Mouse (Mus musculus) heart, embryonic 16.5 days (tissue): ENCODE measurements around the gene 4930415O20Rik. TPM values are rescaled to one million over a fixed set of nuclear protein-coding genes. Genes with fewer than 3 reads are reported as not detected.
A peak's percentile ranks its signal among the peaks of the same experiment; 100 is the strongest.

ENCODE experiments used
- ATAC-seq: fragments of 200-750 bp; cut with Nextera tagmentation; replicated peaks from 2 replicates; pipeline ENCODE4 v1.8.0; 2017; ENCODE audit warnings: moderate number of reproducible peaks; ENCODE audit not compliant: insufficient read depth, low FRiP score; ENCODE audit errors: extremely low read depth
- H3K27ac ChIP-seq: fragments of 300-500 bp; sonication (generic); 2 replicates; pipeline ENCODE4 v1.5.1; 2014; ENCODE audit warnings: mild to moderate bottlenecking, low read length, control low read depth, moderate library complexity
- H3K27me3 ChIP-seq: fragments of 300-500 bp; sonication (generic); 2 replicates; pipeline ENCODE4 v1.6.1; 2014; ENCODE audit warnings: low read length, mixed read lengths; ENCODE audit not compliant: control insufficient read depth, insufficient read depth
- H3K36me3 ChIP-seq: fragments of 300-500 bp; sonication (generic); 2 replicates; pipeline ENCODE4 v1.6.1; 2014; ENCODE audit not compliant: control insufficient read depth, insufficient read depth
- H3K4me1 ChIP-seq: fragments of 300-500 bp; sonication (generic); 2 replicates; pipeline ENCODE4 v1.6.1; 2014; ENCODE audit warnings: low read length, mixed read lengths; ENCODE audit not compliant: control insufficient read depth, insufficient read depth
- H3K4me2 ChIP-seq: fragments of 300-500 bp; sonication (generic); 2 replicates; pipeline ENCODE4 v1.6.1; 2014; ENCODE audit warnings: low read depth, mild to moderate bottlenecking, control low read depth, low read length
- H3K4me3 ChIP-seq: fragments of 300-500 bp; sonication (generic); 2 replicates; pipeline ENCODE4 v1.5.1; 2014; ENCODE audit warnings: mild to moderate bottlenecking, control low read depth, low read length
- H3K9ac ChIP-seq: fragments of 300-500 bp; sonication (generic); 2 replicates; pipeline ENCODE4 v1.6.1; 2014; ENCODE audit warnings: low read length, control low read depth
- H3K9me3 ChIP-seq: fragments of 300-500 bp; sonication (generic); replicated peaks from 2 replicates; pipeline ENCODE4 v1.6.1; 2016; ENCODE audit warnings: low read length; ENCODE audit not compliant: control insufficient read depth
- WGBS: fragments of 180-500 bp; shearing (Covaris S2); extraction: QIAGEN DNeasy Blood & Tissue Kit; methylation state at CpG from one replicate; pipeline ENCODE4 v1.1.7; 2014; 5-methylcytosine and 5-hydroxymethylcytosine counted together
- polyA plus RNA-seq: library from polyadenylated mRNA; unstranded; fragments of >200 nt; fragmentation: Nextera tagmentation; extraction: Ambion mirVana; gene quantifications from 2 replicates; pipeline ENCODE4 v1.2.1, GENCODE M21; 2015

4930415O20Rik gene
- polyA plus RNA-seq, 1 experiment from 2014 or later, result 0.64 TPM

- H3K27me3 ChIP-seq, result no peaks in the 10 kb centered on the region
- 85% methylated on average over 5 of the region's 5 CpGs for WGBS
- no peak overlapping the region for H3K4me3 ChIP-seq
- H3K4me1 ChIP-seq, result no peaks in the 10 kb centered on the region
- no peak overlapping the region for H3K27ac ChIP-seq
- ATAC-seq, result no peak
- no peak overlapping the region for H3K4me2 ChIP-seq
- no peak overlapping the region for H3K9ac ChIP-seq
- no peaks in the 10 kb centered on the region for H3K9me3 ChIP-seq
- peaks cover 37% of the 10 kb centered on the region for H3K36me3 ChIP-seq
Observed at GRCm38 (mm10) chr15:98557186-98557585, 13.6 kb upstream of the 4930415O20Rik start.

DNA sequence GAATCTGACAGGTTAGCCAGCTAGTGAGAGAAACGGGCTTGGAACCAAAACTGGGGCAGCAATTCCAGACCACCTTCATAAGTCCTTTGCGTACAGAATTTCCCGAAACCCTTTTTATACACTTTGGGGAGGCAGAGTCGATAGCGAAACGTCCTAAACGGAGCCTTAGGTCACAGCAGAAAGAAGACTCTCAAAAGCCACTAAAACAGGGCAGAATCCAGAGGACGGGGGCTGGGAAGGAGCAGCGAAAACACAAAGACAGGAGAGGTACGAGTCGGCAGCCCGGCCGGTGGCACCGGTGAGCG, 3.9 kb upstream of the 4930415O20Rik start:
- no peak for ATAC-seq
- peak overlapping the region; percentile 85 for H3K9ac ChIP-seq
- H3K9me3 ChIP-seq, result no peaks in the 10 kb centered on the region
- peaks cover 28% of the 10 kb centered on the region for H3K4me1 ChIP-seq
- 0% methylated on average over 15 of the region's 15 CpGs for WGBS
- H3K27me3 ChIP-seq, result no peaks in the 10 kb centered on the region
- H3K36me3 ChIP-seq, result peaks cover 14% of the 10 kb centered on the region
- peak overlapping the region; percentile 96 for H3K4me2 ChIP-seq
- H3K4me3 ChIP-seq, result peak overlapping the region; percentile 77
- peak overlapping the region; percentile 96 for H3K27ac ChIP-seq

DNA sequence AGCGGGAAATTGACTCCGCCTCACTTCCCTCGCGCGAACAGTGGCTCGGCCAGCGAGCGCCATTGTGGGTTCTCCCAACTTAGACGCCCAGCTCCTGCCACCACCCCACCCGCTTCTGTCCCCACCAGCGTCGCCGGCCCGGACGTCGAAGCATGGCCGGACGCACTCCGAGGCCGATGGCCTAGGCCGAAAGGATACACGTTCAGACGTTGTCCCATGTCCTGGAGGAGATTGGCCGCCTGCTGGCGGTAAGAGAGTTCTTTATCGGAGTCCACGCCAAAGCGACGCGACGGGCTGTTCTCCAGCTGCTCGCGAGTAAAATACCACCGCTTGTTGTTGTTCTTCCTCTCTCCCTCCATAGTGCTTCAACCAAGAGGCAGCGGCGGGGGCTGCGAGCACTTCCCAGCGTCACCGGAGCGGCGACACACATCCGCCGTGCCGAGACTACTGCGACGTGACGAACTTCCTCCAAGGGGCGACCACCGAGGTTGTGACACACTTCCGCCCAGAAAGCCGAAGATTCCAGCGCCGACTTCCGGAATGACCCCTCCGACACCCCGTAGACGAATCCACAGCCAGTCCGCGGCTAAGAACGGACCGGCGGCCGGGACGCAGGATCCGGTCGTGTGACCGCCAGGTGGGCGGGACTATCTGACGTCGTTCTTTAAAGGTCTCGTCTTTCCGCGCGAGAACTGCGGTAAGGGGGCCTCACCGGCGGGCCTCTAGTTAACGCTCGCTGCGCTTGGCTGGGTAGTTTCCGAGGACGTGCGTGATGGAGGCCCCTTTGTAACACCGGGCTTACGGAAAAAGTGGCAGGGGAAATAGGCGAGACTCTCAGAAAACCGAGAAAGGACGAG, 3.3 kb upstream of the 4930415O20Rik start:
- Histone ChIP-seq H3K4me2 (peak overlapping the region; percentile 96), H3K9ac (peak overlapping the region; percentile 90), H3K36me3 (peaks cover 14% of the 10 kb centered on the region), H3K9me3 (no peaks in the 10 kb centered on the region), H3K4me1 (peaks cover 28% of the 10 kb centered on the region), H3K4me3 (peak overlapping the region; percentile 77), H3K27ac (peak overlapping the region; percentile 97), H3K27me3 (no peaks in the 10 kb centered on the region)
- WGBS, result under 1% methylated on average over 86 of the region's 88 CpGs
- ATAC-seq, result peak; percentile 97

DNA sequence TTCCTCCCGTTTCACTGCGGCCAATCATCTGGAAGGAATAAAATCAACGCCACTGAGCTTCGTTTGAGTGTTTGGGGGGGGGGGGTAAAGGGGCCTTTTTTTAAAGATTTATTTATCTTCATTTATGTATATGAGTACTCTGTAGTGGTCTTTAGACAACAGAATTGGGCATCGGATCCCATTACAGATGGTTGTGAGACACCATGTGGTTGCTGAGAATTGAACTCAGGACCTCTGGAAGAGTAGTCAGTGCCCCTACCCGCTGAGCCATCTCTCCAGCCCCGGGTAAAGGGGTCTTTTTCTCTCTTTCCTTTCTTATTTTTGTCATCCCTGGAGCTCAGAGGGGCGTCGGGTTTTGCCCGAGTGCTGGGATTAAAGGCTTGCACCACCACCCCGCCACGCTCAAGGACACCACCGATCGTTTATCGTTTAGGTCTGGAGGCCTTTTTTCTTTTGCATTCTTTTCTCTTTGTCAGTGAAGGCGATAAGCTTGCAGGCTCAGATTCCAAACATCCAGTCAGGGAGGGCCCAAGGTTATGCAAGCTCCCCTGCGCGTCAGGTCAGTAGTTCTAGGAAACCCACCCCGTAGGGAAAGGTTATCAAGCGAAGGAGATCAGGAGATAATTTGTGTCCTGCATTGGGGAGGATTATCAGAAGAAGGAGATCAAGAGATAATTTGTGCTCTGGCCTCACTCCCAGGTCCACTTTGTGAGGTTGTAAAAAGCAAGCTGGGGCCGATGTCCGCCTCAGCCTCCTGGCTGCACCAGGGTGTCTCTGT, 2.4 kb upstream of the 4930415O20Rik start:
- H3K27ac ChIP-seq, result peak overlapping the region; percentile 97
- 5% methylated on average over 22 of the region's 22 CpGs for WGBS
- H3K4me3 ChIP-seq, result peak overlapping the region; percentile 77
- H3K9ac ChIP-seq, result peak overlapping the region; percentile 90
- no peaks in the 10 kb centered on the region for H3K9me3 ChIP-seq
- peak overlapping the region; percentile 90 for H3K4me2 ChIP-seq
- no peaks in the 10 kb centered on the region for H3K27me3 ChIP-seq
- H3K36me3 ChIP-seq, result peaks cover 5% of the 10 kb centered on the region
- no peak for ATAC-seq
- H3K4me1 ChIP-seq, result peaks cover 28% of the 10 kb centered on the region

GRCm38 (mm10) chr15:98569216-98569615, 1.6 kb upstream of the 4930415O20Rik start:
- WGBS, result 61% methylated on average over 7 of the region's 7 CpGs
- H3K27ac ChIP-seq, result no peak overlapping the region; the same call in 1 of the 2 replicates
- ATAC-seq, result no peak

DNA sequence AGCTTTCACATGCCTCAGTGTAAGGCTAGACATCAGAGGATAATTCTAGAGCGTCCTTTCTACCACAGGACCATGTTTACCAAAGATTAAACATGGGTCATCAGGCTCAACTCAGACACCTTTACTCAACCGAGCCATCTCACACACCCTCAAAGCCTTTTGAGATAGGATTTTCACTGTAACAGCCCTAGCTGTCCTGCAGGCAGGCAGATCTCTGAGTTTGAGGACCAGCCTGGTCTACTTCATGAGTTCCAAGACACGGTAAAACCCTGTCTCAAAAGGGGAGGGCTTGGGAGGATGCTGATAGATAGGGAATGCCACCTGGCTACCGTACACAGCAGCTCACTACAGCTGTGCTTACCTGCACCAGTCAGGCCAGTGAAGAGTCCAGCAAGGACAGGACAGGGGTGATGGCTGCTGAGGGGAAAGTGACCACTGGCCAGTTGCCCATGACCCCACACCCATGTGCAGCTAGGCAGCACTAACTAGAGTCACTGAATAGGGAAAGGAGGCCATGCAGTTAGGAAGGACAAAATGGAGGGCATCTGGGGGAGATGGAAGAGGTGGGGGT, 924 bp upstream of the 4930415O20Rik start:
- Histone ChIP-seq H3K9ac (no peak overlapping the region), H3K4me2 (no peak overlapping the region), H3K4me3 (no peak overlapping the region), H3K27me3 (no peaks in the 10 kb centered on the region), H3K36me3 (no peaks in the 10 kb centered on the region), H3K27ac (no peak overlapping the region), H3K4me1 (peaks cover 27% of the 10 kb centered on the region), H3K9me3 (no peaks in the 10 kb centered on the region)
- WGBS, result 71% methylated on average over 4 of the region's 4 CpGs
- no peak for ATAC-seq

More at GRCm38 (mm10) chr15:98569216-98569615, 1.6 kb upstream of the 4930415O20Rik start:
- Histone ChIP-seq H3K4me3 (peak overlapping the region; percentile 77), H3K4me2 (peak overlapping the region; percentile 90), H3K4me1 (peaks cover 28% of the 10 kb centered on the region), H3K36me3 (peaks cover 2% of the 10 kb centered on the region; the same call in 1 of the 2 replicates), H3K9ac (peak overlapping the region; percentile 90), H3K9me3 (no peaks in the 10 kb centered on the region), H3K27me3 (no peaks in the 10 kb centered on the region)

DNA sequence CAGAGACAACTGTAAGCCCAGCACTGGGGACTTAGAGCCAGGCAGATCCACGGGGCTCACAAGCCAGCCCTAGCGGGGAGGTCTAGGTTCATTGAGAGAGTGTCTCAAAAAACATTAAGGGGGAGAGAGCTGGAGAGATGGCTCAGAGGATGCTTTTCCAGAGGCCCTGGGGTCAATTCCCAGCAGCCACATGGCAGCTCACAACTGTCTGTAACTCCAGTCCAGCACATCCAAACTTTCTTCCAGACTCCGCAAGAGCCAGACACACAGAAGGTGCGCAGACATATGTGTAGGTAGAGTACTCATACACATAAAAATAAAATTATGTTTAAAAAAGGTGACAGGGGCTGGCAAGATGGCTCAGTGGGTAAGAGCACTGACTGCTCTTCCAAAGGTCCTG, 2.5 kb downstream of the 4930415O20Rik start:
- H3K9me3 ChIP-seq, result no peaks in the 10 kb centered on the region
- WGBS, result 72% methylated on average over 4 of the region's 4 CpGs
- no peaks in the 10 kb centered on the region for H3K36me3 ChIP-seq
- H3K27ac ChIP-seq, result no peak overlapping the region
- H3K4me3 ChIP-seq, result no peak overlapping the region
- H3K4me2 ChIP-seq, result no peak overlapping the region
- H3K27me3 ChIP-seq, result no peaks in the 10 kb centered on the region
- ATAC-seq, result no peak
- no peak overlapping the region for H3K9ac ChIP-seq
- H3K4me1 ChIP-seq, result peaks cover 10% of the 10 kb centered on the region

DNA sequence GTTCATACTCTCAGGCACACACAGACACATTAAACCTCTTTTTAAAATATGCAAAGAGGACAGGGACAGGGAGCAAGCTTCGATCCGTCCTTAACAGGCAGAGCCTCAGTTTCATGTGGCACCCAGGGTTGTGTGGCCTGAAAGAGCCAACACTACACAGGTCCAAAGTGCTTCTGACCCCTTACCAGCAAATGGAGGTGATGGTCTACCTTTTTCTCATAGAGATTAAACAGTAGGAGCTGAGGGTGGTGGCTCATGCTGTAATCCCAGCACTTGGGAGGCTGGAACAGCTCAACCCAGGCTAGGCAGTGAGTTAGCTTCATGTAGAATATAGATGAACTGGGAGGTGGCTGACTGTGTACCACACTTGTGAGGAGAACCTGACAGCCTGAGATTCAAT, 8.5 kb downstream of the 4930415O20Rik start:
- WGBS, result 91% methylated on average over 2 of the region's 2 CpGs
- H3K27me3 ChIP-seq, result no peaks in the 10 kb centered on the region
- H3K4me1 ChIP-seq, result peaks cover 7% of the 10 kb centered on the region
- ATAC-seq, result no peak
- H3K27ac ChIP-seq, result no peak overlapping the region
- no peaks in the 10 kb centered on the region for H3K9me3 ChIP-seq
- H3K9ac ChIP-seq, result no peak overlapping the region
- no peak overlapping the region for H3K4me3 ChIP-seq
- H3K4me2 ChIP-seq, result no peak overlapping the region
- H3K36me3 ChIP-seq, result no peaks in the 10 kb centered on the region
